11 mouse cellular contexts compared by ENCODE assay signal in the genomic region with DNA sequence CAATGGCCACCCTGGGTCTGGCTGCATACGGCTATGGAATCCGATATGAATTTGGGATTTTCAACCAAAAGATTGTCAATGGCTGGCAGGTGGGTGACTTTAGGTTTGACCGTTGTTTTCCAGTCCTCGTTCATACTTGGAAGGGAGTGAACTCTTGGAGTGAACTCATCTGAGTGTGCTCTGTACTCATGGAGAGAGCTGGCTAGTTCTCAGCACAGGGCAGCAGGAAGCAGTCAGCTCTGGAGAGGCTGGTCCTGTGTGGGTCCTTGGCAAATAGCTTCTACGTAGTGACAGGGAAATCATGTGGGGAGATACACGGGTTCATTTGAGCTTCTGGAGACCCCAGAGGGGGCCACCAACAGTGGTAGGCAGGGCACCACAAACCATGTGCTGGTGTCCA.
"Had no signal": no experiment of that assay in that cellular context is flagged by ENCODE, and none has a peak within 500 bp of the region (broad histone marks: within the 10 kb centered on the region; RNA-seq: fewer than 3 reads in every experiment).

No protein-coding gene starts in this region.

- H3K27ac ChIP-seq: left cerebral cortex, adult 2 months; limb, embryonic 15.5 days; liver, embryonic 12.5 days; midbrain, embryonic 12.5 days; stomach, postnatal 0 days had no signal

- ATAC-seq: liver, embryonic 12.5 days had no signal

- DNase-seq: kidney, postnatal 10 days; kidney, postnatal 4 days; lung, embryonic 14.5 days; lung, postnatal 10 days; lung, postnatal 4 days; thymus, postnatal 4 days had no signal

- H3K4me2 ChIP-seq: limb, embryonic 15.5 days; liver, embryonic 12.5 days; lung, embryonic 14.5 days; midbrain, embryonic 12.5 days had no signal

- H3K4me1 ChIP-seq: limb, embryonic 15.5 days; midbrain, embryonic 12.5 days had no signal

- H3K27me3 ChIP-seq: limb, embryonic 15.5 days; liver, embryonic 12.5 days; midbrain, embryonic 12.5 days had no signal

- H3K9ac ChIP-seq: limb, embryonic 15.5 days; liver, embryonic 12.5 days; lung, embryonic 14.5 days; midbrain, embryonic 12.5 days had no signal

- H3K4me3 ChIP-seq: left cerebral cortex, adult 2 months; limb, embryonic 15.5 days; liver, embryonic 12.5 days; midbrain, embryonic 12.5 days had no signal

- H3K9me3 ChIP-seq: limb, embryonic 15.5 days; liver, embryonic 12.5 days; midbrain, embryonic 12.5 days had no signal
